Mouse (Mus musculus) lung, postnatal 14 days (tissue): ENCODE measurements around the gene Npy5r.

Experiments
- DNase-seq: peaks from one replicate; pipeline ENCODE4 v3.0.0; 2021

The Npy5r gene

DNA sequence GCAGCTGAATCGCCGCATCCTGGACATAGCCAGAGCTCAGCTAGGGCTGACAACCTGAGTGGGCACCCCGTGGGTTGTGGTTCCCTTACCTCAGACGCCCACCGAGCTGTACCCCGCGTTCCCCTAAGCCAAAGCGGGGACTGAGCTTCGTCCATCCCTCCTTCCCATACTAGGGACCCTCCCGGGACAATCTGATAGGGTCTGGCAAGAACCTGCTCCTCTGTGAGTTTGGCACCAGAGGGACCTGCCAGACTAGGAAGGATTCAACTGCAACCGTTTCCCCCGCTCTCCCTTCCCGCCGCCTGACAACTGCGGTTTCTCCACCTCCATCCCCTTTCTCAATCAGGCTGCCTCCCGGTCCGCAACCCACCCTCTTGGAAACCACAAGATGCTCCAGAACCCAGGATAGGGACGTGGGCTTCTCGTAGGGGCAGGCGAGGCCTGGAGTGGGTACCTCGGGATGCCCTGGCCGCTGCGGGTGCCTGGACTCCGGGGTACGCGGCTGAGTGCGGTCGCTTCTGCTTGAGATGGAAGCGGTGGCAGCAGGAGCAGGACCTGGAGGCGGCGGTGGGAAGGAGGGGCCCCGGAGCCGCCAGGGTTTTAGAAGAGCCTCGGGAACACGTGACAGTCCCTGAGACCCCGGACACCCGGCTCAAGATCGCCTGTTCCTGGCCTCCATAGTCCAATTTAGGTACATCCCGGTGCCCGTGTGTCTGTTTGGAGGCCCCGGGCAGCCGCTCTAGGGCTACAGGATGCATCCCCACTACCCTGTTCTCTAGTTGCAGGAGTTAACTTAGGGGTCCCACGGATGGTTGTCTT lies at the start of gene Npy5r:
TSS of gene Npy5r (minus strand) at position 618 of the 819 bp plus-strand sequence.
- DNase-seq = no peak

DNA sequence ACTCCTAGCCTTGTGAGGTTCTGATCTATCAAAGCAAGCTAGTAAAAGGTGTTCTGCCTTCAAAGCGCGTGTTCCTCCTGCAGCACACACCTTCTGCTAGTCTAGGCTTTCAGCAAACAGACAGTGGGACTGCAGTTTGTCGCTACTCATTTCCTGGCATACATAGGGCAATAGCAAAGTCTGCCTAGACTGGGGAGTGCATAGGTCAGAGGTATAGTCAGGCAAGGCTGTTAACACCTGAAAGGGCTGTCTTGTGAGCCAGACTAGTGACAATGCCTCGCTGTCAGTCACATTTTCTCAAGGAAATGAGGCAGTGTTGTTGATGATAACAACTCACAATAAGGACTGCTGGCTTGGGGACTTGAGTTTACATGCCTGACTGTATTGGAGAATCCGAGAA lies 44.0 kb upstream of the Npy5r start:
- DNase-seq = no peak

DNA sequence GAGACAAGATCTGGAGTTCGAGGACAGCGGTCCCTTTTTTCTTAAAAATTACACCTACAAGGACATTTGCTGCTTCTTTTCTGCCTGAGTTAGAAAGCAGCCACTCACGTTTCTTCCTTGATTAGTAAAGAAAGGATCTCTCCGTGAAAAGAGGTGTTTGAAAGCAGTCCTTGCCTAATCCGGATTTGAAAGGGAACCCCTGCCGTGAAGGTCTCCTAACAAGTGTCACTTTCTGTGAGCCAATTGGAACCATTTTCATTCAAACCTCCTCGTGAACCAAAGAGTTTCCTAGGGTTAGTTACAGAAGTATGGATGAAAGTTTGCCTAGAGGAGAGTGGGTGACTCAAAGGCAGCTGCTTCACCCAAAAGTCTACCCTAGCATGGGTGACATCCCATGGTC lies 41.5 kb upstream of the Npy5r start:
- DNase-seq = no peak

DNA sequence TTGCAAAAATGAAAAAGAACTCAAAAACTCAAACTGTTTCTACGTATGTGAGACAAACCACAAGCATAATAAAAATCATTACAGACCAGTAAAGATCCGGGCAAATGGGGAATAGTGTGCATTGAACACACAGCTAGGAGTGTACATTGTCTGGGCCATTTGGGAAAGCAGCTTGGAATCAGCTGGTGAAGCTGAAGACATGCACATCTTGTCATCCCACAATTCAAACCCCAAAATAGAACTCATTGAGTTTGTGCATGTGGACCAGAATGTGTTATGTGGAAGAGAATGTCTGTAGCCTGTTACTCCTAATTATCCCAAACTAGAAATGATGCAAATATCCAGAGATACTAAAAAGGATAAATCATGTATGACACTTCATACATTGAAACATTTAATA lies 34.9 kb upstream of the Npy5r start:
- DNase-seq = no peak

DNA sequence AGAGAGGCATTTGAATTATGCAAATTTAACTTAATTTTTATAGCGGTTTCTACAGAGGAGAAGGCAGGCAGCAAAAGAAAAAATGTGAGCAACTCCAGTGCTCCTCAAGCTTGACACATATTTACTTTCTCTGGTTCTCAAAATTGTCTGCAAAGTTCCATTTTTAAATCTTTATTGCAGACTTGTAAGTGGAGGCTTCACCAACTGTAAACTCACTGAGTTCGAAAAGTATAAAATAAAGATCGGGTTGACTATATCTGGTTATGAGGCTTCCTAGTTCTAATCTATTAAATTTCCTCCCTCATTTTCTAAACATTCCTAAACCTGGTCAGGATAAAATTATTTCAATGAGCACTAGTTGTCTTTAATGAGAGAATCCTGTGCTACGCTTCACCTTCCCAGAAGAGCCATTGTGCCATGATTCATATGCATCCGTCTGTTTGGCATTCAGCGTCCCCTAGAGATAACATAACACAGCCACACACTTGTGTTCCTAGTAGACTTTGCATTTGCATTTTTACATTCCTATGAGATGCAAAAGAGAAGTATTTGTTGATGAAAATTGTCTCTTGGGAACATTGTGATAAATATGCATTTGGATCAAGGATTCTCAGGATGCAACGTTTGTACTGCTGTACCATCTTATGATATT lies 26.5 kb upstream of the Npy5r start:
- DNase-seq = no peak

DNA sequence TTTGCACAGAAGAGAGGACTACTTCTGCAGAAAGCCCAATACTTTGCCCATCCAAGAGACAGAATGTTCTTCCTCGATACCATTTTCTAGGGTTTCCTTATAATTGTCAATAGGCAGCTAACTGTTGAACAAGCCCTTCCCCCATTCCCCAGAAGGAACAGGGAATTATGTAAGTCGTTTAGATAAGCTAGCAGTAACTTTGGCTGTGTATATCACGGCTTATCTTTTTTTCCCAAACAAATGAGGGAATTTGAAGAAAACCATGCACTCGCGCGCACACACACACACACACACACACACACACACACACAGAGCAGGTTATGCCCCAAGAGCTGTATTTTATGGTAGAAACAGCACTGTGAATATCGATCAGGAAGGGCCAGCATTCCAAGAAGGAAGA lies 10.9 kb upstream of the Npy5r start:
- no peak for DNase-seq

DNA sequence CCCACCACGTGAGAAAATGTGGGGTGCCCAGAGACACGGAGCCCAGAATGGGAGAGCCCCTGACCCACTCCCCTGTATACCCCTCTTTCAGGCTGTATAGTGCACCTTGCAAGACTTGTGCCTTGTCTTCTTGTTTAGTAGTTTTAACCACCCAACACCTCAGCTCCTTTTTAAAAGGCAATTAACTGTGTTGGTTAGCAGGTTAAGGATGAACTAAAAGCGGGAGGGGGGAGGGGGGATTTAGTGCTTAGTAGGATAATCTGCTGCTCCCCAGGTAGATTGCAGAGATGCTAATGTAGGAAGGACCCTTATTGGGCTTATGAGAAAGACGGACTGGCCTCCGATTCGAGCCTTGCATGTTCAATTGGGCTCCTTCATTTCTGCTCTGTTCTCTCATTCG lies 10.1 kb upstream of the Npy5r start:
- DNase-seq = no peak

DNA sequence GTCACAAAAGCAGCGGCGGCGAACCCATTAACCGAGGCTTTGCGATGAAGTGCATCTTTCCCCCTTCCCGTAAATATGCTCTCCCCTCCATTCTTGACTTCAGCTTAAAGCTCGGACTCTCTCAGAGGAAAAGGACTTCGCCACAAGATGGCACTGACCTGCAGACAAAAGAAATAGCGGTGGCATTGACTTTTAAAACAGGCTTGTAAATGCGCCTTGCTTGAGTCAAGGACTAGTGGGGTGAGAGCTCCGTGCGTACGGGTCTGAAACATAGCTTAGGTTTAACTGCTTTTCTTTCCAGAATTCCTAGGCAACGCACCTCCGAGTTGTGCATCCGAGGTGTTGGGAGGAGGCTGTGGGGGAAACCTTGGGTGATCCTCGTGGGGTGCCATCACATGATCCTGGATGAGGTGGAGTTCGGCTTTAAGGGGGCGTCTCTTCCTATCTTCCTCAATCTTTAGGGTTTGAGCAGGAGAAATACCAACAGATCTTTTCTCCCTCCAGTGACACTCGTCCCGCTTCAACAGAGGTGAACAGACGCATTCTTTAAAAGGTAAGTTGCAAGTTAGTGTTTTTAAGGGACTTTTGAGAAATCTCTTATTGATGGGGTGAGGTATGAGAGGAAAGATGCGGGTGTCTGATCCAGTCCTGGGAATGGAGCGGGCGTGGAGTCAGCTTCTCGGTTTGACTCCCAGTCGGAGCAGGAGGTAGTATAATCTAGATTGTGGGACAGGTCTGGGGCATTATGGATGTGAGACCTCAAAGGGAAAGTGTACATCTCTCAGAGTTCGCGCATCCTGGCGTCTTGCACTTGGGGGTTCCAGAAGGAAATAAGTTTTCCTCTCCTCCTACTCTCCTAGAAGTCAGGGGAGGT lies 9.3 kb upstream of the Npy5r start, which contains the start of gene Npy1r:
TSS of gene Npy1r (plus strand) at position 223 of the 874 bp plus-strand sequence.
- peak; percentile 39 for DNase-seq

DNA sequence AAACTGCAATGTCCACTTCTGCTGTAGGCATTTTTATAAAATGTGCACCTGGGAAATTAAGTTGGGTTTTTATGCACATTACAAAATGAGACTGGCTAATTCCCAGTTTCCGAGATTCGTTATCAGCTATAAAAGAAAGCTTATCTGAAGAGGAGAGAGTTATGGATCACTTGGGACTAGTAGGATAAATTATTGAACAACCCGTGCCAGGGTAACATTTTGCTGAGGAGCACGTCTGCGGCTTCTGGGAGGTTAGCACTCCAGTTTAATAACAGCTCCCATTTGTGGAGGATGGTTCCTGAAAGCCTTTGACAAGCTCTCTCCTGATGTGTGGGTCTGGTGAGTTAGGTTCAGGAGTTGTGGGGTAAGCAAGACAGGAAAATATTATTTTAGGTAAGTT lies 2.5 kb upstream of the Npy5r start:
- DNase-seq = no peak

DNA sequence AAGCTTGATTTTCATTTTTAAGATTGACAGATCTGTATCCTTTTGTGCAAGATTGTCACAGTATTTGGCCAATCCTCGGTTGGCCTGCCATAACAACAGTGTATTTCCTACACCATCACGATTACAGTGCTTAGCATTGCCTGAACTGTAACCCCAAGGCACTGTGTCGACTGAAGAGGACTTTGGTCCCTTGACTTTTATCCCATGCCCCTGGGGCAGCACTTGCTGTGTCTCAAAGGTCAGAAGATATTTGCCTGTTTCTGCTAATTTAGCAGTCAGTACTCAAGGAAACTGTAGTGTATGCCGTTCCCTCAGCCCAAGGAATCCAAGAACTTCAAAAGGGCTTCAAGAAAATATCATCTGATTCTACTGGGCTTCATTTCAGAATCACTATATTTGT lies 871 bp upstream of the Npy5r start:
- no peak for DNase-seq

DNA sequence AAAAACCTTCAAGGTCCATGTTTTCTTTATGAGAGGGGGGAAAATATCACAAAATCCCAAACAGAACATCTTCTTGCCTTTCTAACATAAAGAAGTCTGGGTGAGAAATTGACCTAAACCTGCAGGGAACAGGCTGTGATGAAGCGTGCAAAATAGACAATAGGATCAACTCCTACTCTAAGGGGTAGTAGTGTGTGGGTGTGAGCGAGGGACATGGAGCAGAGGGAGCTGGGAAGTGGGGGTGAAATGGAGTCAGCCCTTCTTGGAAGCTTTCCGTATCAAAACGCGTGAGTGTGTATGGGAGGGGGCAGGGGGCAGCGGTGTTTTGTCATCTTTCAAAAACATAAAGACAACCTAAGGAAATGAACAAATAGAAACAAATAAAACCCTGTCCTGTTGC lies 467 bp upstream of the Npy5r start:
- DNase-seq = no peak

DNA sequence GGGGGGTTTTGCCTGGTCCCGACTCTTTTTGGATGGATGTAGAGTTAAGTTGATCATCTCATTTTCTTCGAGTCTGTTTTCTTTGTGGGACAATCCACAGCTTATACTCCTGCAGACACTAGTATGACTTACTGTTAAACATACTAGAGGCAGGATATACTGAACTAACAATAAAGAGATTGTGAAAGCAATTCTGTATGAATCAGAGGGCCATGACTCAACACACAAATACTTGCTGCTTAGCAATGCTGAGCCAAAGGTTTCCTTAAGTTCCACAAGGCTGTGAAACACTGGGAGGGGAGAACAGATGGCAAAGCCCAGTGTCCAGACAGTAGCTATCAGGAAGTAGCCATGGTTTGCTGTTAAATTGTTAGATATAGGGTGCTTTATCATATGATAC lies 6.7 kb downstream of the Npy5r start:
- DNase-seq = no peak

DNA sequence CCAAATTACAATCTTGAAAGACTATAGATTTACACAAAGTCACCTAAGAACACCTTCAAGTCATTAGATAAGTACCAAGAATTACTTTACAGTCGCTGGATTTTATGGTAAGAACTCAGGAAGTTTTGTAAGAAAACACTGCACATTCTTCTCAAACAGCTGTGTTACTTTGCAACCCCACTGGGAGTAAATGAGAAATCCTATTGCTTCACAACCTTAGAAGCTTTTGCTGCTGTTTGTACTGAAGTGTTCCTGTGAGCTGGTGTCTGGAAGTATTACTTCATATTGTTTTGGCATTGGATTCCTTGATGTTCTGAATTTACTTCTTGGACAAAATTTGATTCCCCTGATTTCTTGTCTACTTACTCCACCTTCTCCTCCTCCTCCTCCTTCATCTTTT lies 57.2 kb downstream of the Npy5r start:
- no peak for DNase-seq
